Mouse (Mus musculus): ENCODE data around the gene 1700092M07Rik.

GRCm38 (mm10) chr19:8715868-8716766 is 24.4 kb upstream of the 1700092M07Rik start:
- TF ChIP-seq CTCF (IDR thresholded peaks at IDR 0.05; ENCODE audit: low read depth, low read length) = no peak
- TF ChIP-seq GATA2 (IDR thresholded peaks at IDR 0.05; ENCODE audit: borderline replicate concordance, low read depth, low read length) = no peak

Data from G1E (cell line).